Mouse (Mus musculus): ENCODE measurements around the gene Dusp14.

The Dusp14 gene

DNA sequence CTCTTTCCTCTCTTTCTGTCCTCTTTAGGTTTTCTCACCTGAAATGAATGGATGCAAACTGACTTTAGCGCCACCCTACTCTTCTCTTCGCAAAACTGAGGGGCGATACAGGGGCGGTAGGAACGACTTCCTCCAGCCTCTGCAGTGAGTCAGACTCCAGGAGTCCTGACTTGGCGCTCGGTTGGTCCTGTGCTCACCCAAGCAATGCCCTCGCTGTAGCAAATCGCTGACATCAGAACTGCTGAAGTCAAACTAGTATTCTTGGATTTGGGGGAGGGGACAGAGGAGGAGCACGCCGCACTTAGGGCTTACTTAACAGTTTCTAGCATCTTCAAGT lies at the start of gene Dusp14:
TSS of gene Dusp14 (minus strand) at position 228 of the 337 bp plus-strand sequence.
- DNase-seq (ENCODE audit: low spot score): no peak

DNA sequence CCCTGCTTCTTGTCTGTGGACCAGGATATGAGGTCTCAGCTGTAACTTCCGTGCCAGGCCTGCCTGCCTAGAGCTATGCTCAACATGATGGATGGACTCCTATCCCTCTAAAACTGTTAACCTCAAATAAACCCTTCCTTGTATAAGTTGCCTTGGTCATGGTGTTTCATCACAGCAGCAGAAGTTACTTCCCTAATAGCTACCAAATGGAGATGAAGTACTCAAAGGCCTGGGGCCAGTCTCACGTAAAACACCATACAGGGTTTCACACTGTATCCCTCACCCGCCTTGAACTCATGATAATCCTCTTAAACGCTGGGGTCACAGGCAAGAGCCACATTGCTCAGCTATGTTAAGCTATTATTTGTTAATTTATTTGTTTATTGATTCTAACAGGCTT lies 48.4 kb upstream of the Dusp14 start:
- DNase-seq (ENCODE audit: low spot score): no peak

DNA sequence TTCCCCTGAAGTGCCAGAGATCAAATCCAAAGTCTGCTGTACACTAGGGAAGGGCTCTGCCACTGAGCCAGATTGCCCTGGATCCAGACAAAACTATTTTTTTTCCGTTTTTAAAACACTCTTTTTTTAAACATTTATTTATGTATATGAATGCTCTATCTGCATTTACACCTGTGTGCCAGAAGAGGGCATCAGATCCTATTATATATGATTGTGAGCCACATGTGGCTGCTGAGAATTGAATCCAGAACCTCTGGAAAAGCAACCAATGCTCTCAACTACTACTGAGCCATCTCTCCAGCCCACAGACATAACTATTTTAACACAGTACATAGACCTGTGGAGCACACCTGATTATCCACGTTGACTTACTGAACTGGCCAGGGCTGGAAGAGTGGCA lies 47.2 kb upstream of the Dusp14 start:
- no peak for DNase-seq (ENCODE audit: low spot score)

DNA sequence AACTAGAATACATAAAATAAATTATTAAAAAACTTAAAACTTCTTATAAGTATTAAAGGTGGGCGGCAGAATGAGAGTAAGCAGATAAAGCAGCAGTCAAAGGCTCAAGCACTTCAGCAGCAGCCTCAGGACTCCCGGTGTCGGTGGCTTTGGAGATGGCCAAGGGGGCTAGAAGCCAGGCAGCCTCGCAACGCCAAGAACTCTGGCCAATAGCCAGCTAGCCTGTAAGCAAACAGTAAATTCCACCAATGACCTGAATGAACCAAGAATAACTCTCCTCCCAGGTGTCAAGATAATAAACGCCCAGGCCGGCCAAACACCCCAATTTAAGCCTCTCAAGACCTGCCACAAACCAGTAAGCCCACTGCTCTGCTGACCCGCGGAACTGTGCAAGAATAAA lies 46.6 kb upstream of the Dusp14 start:
- DNase-seq (ENCODE audit: low spot score): no peak

DNA sequence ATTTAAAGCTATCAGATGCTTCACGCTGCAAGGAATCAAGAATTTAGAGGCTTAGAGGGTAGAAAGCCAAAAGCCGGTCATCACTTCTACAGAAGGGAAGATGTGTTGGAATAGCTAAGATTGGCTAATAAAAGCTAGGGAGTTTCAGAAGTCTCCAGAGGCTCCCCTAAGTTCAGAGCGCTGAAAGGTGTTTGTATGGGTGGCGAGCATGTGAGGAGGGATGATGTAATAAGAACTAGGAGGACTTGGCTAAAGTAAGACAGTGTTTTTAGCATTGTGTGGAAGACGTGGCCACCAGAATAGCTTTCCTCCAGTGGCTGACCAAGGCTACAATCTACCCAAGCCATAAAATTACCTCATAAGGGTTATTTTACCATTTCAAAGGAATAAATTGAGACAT lies 44.6 kb upstream of the Dusp14 start:
- DNase-seq (ENCODE audit: low spot score): no peak

DNA sequence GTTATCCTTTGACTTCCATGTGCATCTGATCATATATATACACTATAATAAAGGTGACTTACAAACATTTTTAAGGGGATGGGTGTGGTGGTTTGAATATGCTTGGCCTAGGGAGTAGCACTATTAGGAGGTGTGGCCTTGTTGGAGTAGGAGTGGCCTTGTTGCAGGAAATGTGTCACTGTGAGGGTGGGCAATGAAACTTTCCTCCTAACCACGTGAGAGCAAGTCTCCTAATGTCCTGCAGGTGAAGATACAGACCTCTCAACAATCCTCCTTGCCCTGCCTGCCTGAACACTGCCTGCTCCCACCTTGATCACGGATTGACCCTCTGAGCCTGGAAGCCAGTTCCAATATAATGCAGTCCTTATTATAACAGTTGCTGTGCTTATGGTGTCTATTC lies 38.1 kb upstream of the Dusp14 start:
- DNase-seq (ENCODE audit: low spot score): no peak

DNA sequence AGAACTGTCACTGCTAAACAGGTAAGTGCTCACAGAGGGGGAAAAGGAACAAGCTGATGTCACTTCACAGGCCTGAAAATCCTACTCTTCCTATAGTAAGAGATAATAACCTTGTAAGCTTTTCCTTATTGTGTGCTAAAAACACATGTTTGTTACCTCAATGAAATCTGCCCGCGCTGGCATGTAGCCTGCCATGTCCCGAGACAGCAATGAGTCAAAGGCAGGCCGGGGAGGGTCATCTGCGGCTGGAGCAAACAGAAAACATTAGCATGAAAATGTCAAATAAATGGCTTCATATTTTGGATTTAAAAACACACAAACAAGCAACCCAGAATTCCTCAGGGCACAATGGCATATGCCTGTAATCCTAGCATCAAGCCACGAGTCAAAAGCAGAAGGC lies 35.0 kb upstream of the Dusp14 start:
- no peak for DNase-seq (ENCODE audit: low spot score)

DNA sequence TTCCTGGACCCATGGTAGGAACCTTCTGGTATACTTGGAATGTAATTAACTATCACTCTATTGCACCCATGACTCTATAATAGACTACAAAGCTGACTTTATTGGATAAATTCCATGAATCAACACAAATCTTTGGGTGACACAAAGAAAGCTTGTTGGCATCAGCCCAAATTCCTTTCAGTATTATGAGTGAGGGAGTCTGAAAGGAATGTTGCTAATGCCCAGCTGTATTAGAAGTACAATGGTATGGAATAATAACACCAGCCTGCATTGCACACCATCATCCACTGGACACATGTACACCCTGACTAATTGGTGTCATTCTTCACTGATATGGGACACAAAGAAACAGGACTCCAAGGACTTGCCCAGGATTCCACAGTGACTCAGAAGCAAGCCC lies 32.1 kb upstream of the Dusp14 start:
- DNase-seq (ENCODE audit: low spot score): no peak

DNA sequence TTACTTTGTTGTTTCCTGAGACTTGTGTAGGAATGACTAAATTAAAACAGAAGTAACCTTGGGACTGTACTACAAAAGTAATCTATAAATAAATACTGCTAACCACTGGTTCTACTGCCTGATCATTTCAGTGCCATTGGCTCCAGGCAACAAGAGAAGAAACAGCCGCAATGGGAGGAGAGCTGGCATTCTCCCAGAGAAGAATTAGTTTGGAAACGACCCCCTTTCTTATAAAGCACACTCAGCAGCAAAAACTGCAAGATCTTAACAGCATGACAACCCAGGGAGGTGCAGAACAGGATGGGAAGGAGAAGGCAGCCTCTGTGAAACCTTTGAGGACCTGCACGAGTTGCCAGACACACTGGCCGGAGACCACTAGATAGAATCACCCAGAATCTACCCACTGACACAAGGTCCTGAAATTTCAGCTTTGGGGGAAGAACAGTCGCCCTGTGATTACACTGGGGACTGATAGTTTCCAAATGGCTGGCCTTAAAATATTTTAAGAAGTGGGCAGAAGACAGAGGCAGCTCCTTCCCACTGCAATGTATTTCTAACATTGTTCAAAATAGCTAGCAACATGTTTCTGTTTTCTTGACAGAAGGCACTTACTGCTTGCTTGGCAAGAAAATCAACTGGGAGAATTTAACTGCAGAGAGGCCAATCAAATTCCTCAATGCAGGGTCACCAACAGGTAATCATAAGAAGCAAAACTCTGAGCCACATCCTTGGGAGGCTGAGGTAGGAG lies 28.4 kb upstream of the Dusp14 start:
- DNase-seq (ENCODE audit: low spot score): no peak

DNA sequence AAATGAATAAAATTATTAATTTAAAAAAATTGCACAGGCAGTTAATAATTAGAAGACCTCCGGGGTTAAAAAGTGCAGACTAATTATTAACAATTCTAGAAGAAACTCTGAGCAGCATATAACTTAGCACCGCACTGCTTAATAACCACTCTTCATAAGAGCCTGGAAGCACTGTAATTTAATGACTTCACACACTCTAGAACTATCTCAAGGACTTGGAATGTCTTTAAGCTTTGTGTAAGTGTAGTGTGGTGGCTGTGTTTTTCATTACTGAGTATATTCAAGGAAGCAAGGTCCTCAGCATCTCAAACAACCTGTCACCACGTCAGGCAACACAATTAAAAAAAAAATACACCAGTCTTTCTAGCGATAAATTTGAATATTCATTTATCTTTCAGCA lies 26.0 kb upstream of the Dusp14 start:
- no peak for DNase-seq (ENCODE audit: low spot score)

DNA sequence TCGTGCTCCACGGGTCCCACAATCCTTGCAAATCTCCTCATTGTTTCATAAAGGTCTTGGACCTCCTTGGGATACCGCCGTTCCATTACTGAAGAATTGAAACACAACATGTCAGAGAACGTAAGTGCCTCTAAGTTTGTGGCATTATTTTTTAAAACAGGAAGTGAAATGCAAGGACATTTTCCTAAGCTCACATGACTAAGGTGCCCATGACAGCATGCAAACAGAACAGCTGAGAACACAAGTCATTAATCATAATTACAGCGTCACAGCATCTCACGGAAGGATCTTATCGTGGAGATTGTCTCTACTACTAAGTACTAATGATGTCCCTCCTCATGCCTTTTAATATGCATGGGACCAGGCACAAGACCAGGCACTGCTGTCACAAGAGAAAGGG lies 21.5 kb upstream of the Dusp14 start:
- no peak for DNase-seq (ENCODE audit: low spot score)

DNA sequence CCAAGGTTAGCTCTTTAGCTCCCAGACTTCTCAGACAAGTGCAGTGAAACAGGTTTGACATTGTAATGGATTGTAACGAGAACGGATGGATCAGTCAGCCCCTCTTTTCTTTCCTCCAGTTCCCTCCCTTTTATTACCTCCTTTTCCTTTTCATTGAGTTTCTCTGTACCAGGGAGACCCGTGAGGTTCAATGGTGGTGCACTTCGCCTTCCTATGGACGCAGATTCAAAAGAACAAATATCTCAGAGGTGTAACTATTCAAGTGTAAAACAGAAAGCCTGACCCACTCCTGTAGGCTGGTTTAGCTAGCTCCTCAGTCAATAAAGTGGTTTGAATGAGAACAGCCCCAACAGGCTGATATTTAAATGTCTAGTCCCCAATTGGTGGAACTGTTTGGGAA lies 12.8 kb upstream of the Dusp14 start:
- DNase-seq (ENCODE audit: low spot score): no peak

DNA sequence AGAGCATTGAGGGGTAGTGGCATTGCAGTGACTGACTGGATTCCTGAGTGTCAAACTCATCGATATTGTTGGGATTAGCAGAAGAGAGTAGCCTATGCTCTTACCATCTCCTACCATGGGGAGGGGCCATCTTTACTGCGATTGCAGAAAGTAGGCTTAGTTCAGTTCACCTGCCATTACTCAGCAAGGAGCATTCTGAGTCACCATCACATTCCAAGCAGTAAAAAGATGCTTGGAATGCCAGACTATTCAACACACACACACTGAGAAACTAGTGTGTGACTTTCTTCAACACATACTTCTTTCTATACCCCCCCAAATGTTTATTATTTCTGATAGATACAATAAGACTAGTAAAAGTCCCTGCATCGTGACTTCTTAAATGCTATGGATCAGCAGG lies 11.3 kb upstream of the Dusp14 start:
- no peak for DNase-seq (ENCODE audit: low spot score)

DNA sequence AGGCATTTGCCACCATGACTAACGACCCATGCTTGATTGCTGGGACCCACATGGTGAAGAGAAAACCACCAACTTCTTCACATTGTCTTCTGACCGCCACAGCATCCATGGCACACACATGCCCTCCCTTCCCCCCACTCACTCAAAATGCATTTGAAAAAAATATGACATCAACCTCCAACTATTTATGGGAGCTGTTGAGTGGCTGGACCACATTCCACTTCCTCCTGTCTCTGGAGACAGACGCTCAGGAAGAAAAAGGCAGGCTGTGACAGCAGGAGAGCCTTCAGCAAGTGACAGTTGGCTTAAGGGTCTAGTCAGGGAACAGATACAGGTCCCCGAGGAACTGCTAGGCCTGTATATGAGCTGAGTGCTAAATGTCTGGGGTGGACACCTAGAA lies 10.8 kb upstream of the Dusp14 start:
- DNase-seq (ENCODE audit: low spot score): no peak

DNA sequence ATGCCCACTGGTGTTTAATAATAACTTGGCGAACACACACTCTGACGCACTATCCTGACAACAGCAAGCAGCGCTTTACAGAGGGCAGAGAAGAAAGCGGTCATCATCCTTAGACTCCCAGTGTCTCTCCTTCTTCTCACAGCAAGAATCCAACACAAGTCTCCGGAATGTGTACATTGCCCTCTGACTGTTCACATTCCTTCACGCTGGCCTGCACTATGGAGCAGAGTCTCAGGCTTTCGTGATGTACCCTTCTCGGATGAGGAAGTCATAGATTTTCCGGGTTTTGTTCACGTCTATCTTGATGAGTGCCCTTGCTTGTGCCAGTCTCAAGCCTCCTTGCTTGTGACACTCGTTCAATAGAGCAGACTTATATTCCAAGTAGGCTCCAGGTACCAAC lies 10.3 kb upstream of the Dusp14 start:
- DNase-seq (ENCODE audit: low spot score): no peak

DNA sequence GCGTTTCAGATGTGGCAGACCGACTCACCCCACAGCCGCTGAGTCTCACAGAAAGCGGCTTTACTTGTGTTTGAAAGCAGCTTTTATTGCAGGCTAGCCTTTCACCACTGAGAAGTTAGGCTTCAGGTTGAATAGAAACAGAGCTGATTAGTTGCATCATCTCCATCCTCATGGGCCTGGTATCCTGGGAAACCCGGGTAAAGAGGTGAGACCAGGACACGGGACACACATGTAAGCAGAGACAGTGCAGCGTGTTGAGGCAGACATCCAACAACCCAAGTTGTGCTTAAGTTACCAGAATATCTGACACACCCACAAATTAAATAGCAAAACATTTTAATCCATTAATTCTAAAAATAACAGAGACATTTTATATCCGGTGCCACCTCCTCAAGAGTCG lies 9.5 kb upstream of the Dusp14 start:
- no peak for DNase-seq (ENCODE audit: low spot score)

DNA sequence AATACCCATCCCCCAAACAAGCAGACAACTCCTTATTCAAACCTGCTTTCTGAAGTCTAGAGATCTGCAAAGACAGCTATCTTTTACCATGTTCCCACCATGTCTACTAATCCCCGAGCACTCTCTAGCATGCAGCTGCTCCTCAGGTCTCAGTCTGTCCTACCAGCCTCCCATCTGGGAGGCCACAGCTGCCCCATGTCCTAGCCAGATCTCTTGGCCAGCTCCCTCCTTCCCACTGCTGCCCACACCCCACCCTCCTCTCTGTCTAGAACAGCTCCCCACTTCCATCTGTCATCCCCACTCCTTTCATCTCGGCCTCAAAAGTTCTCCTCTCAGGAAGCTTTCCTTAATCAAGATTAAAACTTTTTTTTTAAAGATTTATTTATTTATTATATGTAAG lies 7.9 kb upstream of the Dusp14 start:
- no peak for DNase-seq (ENCODE audit: low spot score)

DNA sequence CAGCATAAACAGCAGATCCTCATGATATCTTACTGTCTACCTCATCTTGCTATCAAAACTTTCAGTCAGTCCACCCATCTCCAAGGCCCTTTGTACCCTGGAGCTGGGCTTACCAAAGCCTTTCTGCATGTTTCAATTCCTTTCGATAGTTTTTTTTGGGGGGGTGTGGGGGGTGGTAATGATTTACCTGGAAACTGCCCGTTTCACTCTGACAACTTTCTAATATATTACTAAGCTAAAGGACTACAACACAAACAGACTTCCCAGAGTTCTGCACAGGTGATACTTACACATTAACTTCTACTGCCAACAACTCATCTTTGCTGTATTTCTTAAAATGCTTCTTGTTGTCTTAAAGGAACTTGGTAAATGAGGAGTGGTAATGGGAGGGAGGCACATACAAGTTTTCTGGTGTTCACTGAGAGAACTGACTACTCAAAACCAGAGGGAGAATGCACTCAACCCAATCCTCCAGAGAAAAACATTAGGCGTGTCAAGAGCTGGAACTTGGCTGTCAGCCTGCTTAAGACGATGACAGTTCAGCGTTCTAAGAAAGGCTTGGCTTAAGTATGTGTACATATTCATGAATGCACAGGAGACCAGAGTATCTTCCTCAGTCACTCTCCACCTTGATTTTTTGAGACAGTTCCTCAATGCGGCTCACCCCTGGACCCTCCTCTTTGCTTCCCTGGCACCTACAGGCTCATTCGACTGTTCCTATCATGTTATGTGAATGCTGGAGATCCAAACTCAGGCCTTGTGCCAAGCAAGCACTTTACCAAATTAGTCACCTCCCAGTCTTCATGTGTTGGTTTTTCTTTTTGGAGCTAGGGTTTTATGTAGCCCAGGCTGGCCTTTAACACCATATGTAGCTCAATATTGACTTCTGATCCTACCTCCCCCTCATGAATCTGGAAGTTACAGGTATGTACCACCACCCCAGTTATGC lies 5.0 kb upstream of the Dusp14 start:
- no peak for DNase-seq (ENCODE audit: low spot score)

DNA sequence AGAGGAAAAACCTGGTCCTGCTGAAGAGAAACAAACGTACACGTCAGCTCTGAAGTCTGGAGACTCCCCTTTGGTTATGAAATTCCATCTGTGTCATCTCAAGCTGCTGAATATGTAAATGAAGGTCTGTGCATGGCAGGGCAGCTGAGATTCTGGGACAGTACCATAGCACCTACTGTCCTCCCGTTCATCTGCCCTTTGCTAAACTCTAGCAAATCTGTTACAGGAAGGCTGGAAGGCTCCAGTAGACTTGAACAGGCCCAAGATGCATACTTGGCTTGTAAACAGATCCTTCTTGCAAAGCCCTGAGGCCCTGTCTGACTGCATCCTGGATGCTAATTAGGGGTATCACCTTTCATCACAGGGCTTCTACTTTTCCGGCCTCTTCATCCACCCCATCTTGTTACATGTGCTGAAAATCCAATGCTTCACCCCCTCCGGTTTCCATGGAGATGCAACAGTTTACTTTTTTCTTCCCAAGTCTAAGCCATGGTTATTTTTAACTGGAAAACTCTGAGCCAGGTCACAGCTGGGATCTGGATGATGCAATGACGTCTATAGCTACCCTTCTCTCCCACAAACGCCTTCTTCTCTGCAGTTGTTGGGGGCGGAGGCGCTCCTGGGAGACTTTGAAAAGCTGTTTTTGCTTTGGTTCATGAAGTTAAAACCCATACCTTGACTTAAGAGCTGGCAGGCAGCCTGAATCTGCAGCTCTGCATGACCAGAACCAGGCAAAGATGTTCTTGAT lies 4.0 kb upstream of the Dusp14 start:
- DNase-seq (ENCODE audit: low spot score): no peak

DNA sequence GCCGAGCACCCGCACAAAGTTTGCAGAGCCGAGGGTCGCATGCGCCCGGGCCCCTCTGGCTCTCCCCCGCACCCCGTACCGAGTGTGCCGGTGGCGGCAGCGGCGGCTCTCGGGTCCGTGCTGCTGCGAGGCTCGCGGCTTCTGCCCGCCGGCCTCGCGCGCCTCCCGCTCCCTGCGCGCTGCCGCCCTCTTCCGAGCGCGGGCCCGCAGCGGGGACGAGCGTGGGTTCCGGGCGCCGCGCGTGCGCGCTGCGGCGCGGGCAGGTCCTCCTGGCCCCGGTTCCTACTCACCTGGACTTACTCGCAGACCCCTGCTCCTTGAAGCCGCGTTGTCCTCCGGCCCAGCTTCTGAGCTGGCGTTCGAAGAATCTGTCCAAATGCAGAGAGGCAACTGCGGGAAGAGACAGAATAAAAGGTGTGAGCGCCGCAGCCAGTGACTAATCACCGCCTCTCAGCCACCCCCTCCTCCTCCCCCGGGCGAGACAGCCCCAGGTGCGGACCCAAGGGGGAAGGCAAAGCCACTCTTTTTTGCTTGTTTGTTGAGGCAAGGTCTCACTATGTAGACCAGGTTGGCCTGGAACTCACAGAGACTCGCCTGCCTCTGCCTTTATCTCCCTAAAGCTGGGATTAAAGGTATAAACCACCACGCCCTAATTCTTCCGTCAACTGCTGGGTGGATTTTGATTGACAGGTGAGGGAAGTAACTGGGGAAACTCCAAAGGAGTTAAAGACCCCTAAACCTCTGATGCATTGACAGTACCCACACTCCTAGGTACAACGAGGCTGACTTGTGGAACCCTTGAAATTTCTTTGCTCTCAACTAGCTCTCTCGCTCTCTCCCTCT lies 649 bp downstream of the Dusp14 start:
- DNase-seq (ENCODE audit: low spot score): no peak

DNA sequence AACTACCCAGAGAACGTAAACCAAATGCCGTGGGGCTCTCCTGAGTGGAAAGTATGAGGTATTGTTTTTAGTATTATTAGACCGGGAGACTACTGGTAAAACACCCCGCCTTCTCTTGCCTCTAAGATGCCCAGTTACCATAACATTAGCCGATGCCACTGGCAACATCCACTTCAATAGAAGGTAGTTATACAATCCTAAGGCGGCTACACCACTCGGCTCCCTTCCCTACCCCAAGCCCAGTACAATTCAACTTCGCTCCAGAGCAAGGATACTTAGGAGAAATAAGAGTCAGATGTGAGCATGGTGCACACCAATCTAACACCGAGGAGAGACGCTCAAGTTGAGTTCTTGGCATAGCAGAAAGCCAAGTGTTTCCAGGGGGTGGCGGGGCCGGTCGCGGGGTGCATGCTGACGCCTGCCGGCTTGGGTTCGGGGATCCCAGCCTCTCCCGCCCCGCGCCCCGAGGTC lies 1.3 kb downstream of the Dusp14 start:
- DNase-seq (ENCODE audit: low spot score): no peak
